Mouse (Mus musculus): ENCODE measurements around the gene Metap1d. TPM values are rescaled to one million over a fixed set of nuclear protein-coding genes. Genes with fewer than 3 reads are reported as not detected.

Metap1d gene
- total and polyA plus RNA-seq, 2 experiments from 2014 or later = 16.6 to 25.3 TPM

- WGBS = 10% methylated on average over 20 of the region's 20 CpGs
Observed at GRCm38 (mm10) chr2:71543948-71544347, 90.9 kb downstream of the Metap1d start.

GRCm38 (mm10) chr2:71544391-71545285 is 91.6 kb downstream of the Metap1d start:
- peak; percentile 57 for DNase-seq
- peak overlapping the region; percentile 66 for H3K9ac ChIP-seq
- 3% methylated on average over 61 of the region's 61 CpGs for WGBS
- H3K9me3 ChIP-seq (ENCODE audit: low read length) = no peaks in the 10 kb centered on the region
- no peak for TF ChIP-seq CTCF (IDR thresholded peaks at IDR 0.05; ENCODE audit: low read depth)
- H3K4me1 ChIP-seq (ENCODE audit: insufficient read depth) = no peaks in the 10 kb centered on the region
- no peaks in the 10 kb centered on the region for H3K36me3 ChIP-seq (ENCODE audit: insufficient read depth)
- ATAC-seq = no peak
- peak overlapping the region; percentile 49 for H3K4me3 ChIP-seq (ENCODE audit: low read depth, low read length)
- peaks cover 25% of the 10 kb centered on the region for H3K27me3 ChIP-seq (ENCODE audit: insufficient read depth, low read length)
- peak overlapping the region; percentile 84 for H3K27ac ChIP-seq (ENCODE audit: low read depth, low read length)
- peak overlapping the region; percentile 69 for H3K4me2 ChIP-seq (ENCODE audit: low read depth)

More at GRCm38 (mm10) chr2:71543948-71544347, 90.9 kb downstream of the Metap1d start:
- no peak for ATAC-seq
- Histone ChIP-seq H3K27me3 (ENCODE audit: insufficient read depth, low read length) (peaks cover 21% of the 10 kb centered on the region), H3K36me3 (ENCODE audit: insufficient read depth) (no peaks in the 10 kb centered on the region), H3K4me1 (ENCODE audit: insufficient read depth) (no peaks in the 10 kb centered on the region), H3K9me3 (ENCODE audit: low read length) (no peaks in the 10 kb centered on the region), H3K27ac (ENCODE audit: low read depth, low read length) (peak overlapping the region; percentile 84), H3K4me2 (ENCODE audit: low read depth) (peak overlapping the region; percentile 69), H3K9ac (peak overlapping the region; percentile 66), H3K4me3 (ENCODE audit: low read depth, low read length) (peak overlapping the region; percentile 49)
- TF ChIP-seq CTCF (IDR thresholded peaks at IDR 0.05; ENCODE audit: low read depth) = no peak
- DNase-seq = peak; percentile 26

GRCm38 (mm10) chr2:71545401-71545881 is 92.4 kb downstream of the Metap1d start:
- peaks cover 29% of the 10 kb centered on the region for H3K27me3 ChIP-seq (ENCODE audit: insufficient read depth, low read length)
- H3K9me3 ChIP-seq (ENCODE audit: low read length) = no peaks in the 10 kb centered on the region
- no peaks in the 10 kb centered on the region for H3K36me3 ChIP-seq (ENCODE audit: insufficient read depth)
- TF ChIP-seq CTCF (IDR thresholded peaks at IDR 0.05; ENCODE audit: low read depth) = no peak
- peak overlapping the region; percentile 84 for H3K27ac ChIP-seq (ENCODE audit: low read depth, low read length)
- H3K4me2 ChIP-seq (ENCODE audit: low read depth) = peak overlapping the region; percentile 69
- peak overlapping the region; percentile 66 for H3K9ac ChIP-seq
- peak overlapping the region; percentile 49 for H3K4me3 ChIP-seq (ENCODE audit: low read depth, low read length)
- 4% methylated on average over 32 of the region's 32 CpGs for WGBS
- ATAC-seq (no peak), DNase-seq (peak; percentile 67)
- H3K4me1 ChIP-seq (ENCODE audit: insufficient read depth) = no peaks in the 10 kb centered on the region

- Histone ChIP-seq H3K36me3 (ENCODE audit: insufficient read depth) (no peaks in the 10 kb centered on the region), H3K27ac (ENCODE audit: low read depth, low read length) (peak overlapping the region; percentile 84), H3K27me3 (ENCODE audit: insufficient read depth, low read length) (peaks cover 32% of the 10 kb centered on the region), H3K4me3 (ENCODE audit: low read depth, low read length) (peak overlapping the region; percentile 49), H3K9ac (peak overlapping the region; percentile 66), H3K4me1 (ENCODE audit: insufficient read depth) (no peaks in the 10 kb centered on the region), H3K9me3 (ENCODE audit: low read length) (no peaks in the 10 kb centered on the region), H3K4me2 (ENCODE audit: low read depth) (peak overlapping the region; percentile 69)
- peak; percentile 77 for ATAC-seq
- peak; percentile 68 for DNase-seq
- TF ChIP-seq CTCF (IDR thresholded peaks at IDR 0.05; ENCODE audit: low read depth) = no peak
- WGBS = 1% methylated on average over 59 of the region's 59 CpGs
Observed at GRCm38 (mm10) chr2:71545882-71546639, 93.0 kb downstream of the Metap1d start.

- Histone ChIP-seq H3K4me2 (ENCODE audit: low read depth) (peak within 1 kb of the TSS; percentile 69), H3K27ac (ENCODE audit: low read depth, low read length) (peak within 1 kb of the TSS; percentile 84), H3K36me3 (ENCODE audit: insufficient read depth) (no peaks in the 10 kb centered on the region), H3K9ac (peak within 1 kb of the TSS; percentile 66), H3K27me3 (ENCODE audit: insufficient read depth, low read length) (peaks cover 35% of the 10 kb centered on the region), H3K9me3 (ENCODE audit: low read length) (no peaks in the 10 kb centered on the region), H3K4me1 (ENCODE audit: insufficient read depth) (no peaks in the 10 kb centered on the region), H3K4me3 (ENCODE audit: low read depth, low read length) (peak within 1 kb of the TSS; percentile 49)
- TF ChIP-seq CTCF (IDR thresholded peaks at IDR 0.05; ENCODE audit: low read depth) = no peak
- ATAC-seq = peak; percentile 75
- DNase-seq = peak; percentile 83
- WGBS = under 1% methylated on average over 37 of the region's 37 CpGs
Observed at GRCm38 (mm10) chr2:71546640-71547071, 93.6 kb downstream of the Metap1d start, which contains the start of gene Dlx2. Gene Dlx2 (minus strand): TSS chr2:71546754.

- no peaks in the 10 kb centered on the region for H3K9me3 ChIP-seq (ENCODE audit: low read length)
- H3K27me3 ChIP-seq (ENCODE audit: insufficient read depth, low read length) = peaks cover 34% of the 10 kb centered on the region
- DNase-seq (peak; percentile 85), ATAC-seq (no peak)
- WGBS = 5% methylated on average over 8 of the region's 8 CpGs
- peak; percentile 86 for TF ChIP-seq CTCF (IDR thresholded peaks at IDR 0.05; ENCODE audit: low read depth)
- no peak overlapping the region for H3K4me2 ChIP-seq (ENCODE audit: low read depth)
- H3K9ac ChIP-seq = no peak overlapping the region
- H3K4me3 ChIP-seq (ENCODE audit: low read depth, low read length) = no peak overlapping the region
- H3K27ac ChIP-seq (ENCODE audit: low read depth, low read length) = no peak overlapping the region
- H3K4me1 ChIP-seq (ENCODE audit: insufficient read depth) = no peaks in the 10 kb centered on the region
- H3K36me3 ChIP-seq (ENCODE audit: insufficient read depth) = no peaks in the 10 kb centered on the region
Observed at GRCm38 (mm10) chr2:71547829-71548228, 94.8 kb downstream of the Metap1d start.
